Mouse (Mus musculus): Measurements from ENCODE around the gene Psg22.
"Not testable (repeated sequence)": the region's sequence is repeated elsewhere in the genome, so short reads cannot be mapped to it uniquely, and the experiment has no call there.

DNA sequence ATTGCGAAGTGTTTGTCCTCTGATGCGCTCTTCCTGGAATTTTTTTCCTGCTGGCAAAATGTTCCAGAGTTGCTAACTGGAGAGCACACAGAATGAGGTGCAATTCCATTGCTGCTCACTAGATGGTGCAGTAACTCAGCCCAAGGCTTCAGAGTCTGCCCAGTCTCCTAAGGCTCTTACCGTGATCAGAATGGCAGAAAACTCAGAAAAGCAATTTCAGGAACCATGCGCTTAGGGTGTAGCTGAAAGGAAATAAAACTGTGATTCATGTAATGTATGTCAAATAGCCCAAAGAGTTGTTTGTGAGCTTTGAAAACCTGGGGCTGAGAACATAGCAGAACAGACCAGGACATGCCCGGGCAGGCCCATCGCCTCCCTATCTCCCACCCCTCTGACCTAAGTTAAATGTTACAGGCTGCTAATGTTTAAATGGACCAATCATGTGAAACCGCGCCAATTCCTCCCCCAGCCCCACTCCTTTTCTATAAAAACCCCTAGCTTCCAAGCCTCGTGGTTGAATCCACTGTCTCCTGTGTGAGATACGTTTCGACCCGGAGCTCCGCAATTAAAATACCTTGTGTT is 32.1 kb downstream of the Psg22 start:
- not testable (repeated sequence) for TF ChIP-seq TCF12 (IDR thresholded peaks at IDR 0.05; ENCODE audit: insufficient read depth, poor library complexity, severe bottlenecking); POLR2A (IDR thresholded peaks at IDR 0.05; ENCODE audit: insufficient read length, low read depth); MAX (IDR thresholded peaks at IDR 0.05; ENCODE audit: low read depth); USF1 (IDR thresholded peaks at IDR 0.05; ENCODE audit: low read depth); POLR2AphosphoS2 (IDR thresholded peaks at IDR 0.05; ENCODE audit: insufficient read length, low read depth)
